Mouse (Mus musculus) small intestine, adult 2 months (tissue): ENCODE measurements around the gene Serpina3c.

Experiments
- CTCF ChIP-seq: fragments of 200-500 bp; IDR thresholded peaks from 2 replicates; pipeline ENCODE4 v1.5.1; 2012; ENCODE audit warnings: low read depth, mild to moderate bottlenecking, control low read depth, inconsistent platforms, low read length, moderate library complexity, mixed read lengths; ENCODE audit not compliant: insufficient replicate concordance, insufficient read length; ENCODE audit errors: extremely low read depth
- POLR2A ChIP-seq: fragments of 200-500 bp; IDR thresholded peaks from 2 replicates; pipeline ENCODE4 v1.6.1; 2012; ENCODE audit warnings: low read depth, mild to moderate bottlenecking, control low read depth, inconsistent platforms, low read length, moderate library complexity

- TF ChIP-seq CTCF (no peak), POLR2A (no peak)
Measured at GRCm38 (mm10) chr12:104153656-104154055, at the start of gene Serpina3c.
